Mouse (Mus musculus) skeletal muscle tissue, adult 2 months (tissue): ENCODE measurements at regions not wholly inside any gene's neighbourhood (a gene's known extent, or its start where the extent isn't known, plus 50 kb on each side); places are given as distances from the start of the nearest gene placed in this dataset.
"Not testable (repeated sequence)": the region's sequence is repeated elsewhere in the genome, so short reads cannot be mapped to it uniquely, and the experiment has no call there.

Source experiments
- DNase-seq: peaks from one replicate; pipeline ENCODE4 v3.0.0-alpha.2; 2012; ENCODE audit warnings: low read depth, low spot score

- peak; percentile 71 for DNase-seq
Measured at GRCm38 (mm10) chr9:51660908-51661874, 103.9 kb upstream of the Arhgap20 start.

- peak; percentile 49 for DNase-seq
Measured at GRCm38 (mm10) chr9:51661911-51662310, 103.2 kb upstream of the Arhgap20 start.

- no peak for DNase-seq
Measured at GRCm38 (mm10) chr9:51664353-51664752, 100.8 kb upstream of the Arhgap20 start.

GRCm38 (mm10) chr9:51664876-51665275 lies 100.3 kb upstream of the Arhgap20 start:
- DNase-seq, result no peak

- not testable (repeated sequence) for DNase-seq
Measured at GRCm38 (mm10) chr9:51668976-51669375, 96.2 kb upstream of the Arhgap20 start.

GRCm38 (mm10) chr9:51670531-51670930 lies 94.6 kb upstream of the Arhgap20 start:
- DNase-seq, result no peak

GRCm38 (mm10) chr9:51686536-51686935 lies 78.6 kb upstream of the Arhgap20 start:
- no peak for DNase-seq

- no peak for DNase-seq
Measured at GRCm38 (mm10) chr9:51714326-51714725, 50.8 kb upstream of the Arhgap20 start.
